Mouse (Mus musculus): Measurements from ENCODE around the gene Pid1.

Pid1 gene

DNA sequence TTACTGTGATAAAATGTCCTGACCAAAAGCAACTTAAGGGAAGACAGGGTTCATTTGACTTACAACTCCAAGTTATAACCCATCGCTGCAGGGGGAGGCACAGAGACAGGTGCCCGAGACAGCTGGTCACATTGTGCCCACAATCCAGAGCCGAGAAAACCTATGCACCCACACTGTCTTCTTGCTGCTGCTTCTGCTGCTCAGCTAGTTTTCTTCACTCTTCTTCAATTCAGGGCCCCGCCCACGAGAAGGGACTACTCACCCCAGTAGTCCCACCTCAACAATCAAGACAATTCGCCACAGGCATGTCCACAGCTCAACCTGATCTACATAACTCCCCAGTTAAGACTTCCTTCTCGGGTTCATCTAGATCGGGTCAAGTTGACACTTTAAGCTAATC lies at the start of gene Pid1:
Gene Pid1 (minus strand): TSS at position 214 of the 400 bp plus-strand sequence.
- DNase-seq (ENCODE audit: low read depth): no peak

DNA sequence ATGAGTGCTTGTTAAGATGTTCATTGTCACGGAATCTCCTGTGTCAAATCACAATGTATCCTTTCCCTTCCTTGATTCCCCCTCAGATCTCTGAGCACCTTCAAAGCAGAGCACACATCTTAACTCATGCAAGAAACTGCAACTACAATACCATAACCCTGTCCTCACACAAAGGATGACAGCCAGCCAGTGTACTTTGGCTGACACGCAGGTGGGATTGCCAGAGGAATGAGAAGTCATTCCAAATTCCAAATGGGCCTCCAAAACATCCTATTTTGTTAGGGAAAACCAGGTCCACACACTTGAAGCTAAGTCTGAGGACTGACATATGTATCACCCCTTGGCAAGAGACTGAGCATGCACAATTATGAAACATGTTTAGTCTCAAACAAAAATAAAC lies 45.5 kb upstream of the Pid1 start:
- no peak for DNase-seq (ENCODE audit: low read depth)

DNA sequence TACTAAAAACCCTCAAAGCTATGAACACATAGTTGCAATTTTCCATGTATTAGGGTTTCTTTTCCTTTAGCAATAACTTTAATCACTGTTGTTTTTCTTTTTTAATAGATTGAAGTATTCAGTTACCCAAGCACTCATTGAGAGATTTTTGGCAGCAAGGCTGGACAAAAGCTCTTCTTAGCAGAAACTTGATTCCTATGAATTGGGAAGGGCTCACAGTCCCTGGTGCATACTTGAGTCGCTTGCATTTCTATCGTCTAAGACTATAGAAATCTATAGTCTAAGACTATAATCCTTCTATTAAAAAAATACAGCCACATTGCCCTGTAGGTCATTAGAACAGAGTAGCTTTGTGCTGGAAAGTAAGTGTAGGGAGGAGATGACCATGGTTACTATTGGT lies 44.9 kb upstream of the Pid1 start:
- no peak for DNase-seq (ENCODE audit: low read depth)

DNA sequence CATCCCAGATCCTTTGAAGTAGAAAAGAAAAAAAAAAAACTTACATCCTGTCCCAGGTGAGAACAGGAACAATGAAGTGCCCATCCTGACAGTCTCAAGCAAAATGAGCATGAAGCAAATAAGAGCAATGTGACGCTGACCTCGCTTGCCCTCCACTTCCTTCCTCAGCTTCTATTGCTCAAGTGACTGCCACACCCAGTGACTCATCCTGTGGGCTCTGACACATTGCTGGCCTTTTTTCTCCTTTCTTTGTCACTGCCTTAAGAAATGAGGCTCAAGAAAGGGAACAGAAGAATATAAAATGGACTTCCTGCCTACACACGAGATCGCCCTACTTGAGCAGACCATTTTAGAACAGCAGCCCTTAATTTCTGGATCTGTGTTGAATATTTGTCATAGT lies 42.9 kb upstream of the Pid1 start:
- DNase-seq (ENCODE audit: low read depth): peak; percentile 1

DNA sequence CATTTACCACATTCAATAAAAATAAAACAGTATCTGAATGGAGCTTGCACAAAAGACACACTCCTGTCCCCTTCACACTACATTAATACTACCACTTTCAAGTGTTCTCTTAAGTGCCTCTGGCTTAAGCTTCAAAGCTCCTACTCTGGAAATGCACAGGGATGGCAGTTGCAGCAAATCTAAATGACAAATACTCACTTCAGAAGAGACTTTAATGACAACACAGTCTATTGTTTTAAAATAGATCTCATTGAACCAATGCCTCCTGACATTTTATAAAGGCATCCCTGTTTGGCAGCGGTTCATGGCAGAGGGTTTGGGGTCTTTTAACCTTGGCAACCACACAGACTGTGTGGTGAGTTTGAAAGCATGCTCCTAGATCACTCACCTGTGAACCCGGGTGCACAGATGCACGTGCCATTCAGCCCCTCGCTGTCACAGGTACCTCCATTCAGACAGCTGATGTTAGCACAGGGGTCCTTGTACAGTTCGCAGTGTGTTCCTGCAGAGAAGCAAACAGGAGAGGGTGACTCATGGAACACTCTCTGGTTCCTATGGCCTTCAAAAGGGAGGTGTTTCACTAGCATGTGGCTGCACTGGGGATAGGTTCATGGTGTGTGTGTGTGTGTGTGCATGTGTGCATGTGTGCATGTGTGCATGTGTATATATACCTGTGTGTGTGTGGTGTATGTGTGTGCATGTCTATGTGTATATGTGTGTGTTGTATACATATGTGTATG lies 41.7 kb upstream of the Pid1 start:
- DNase-seq (ENCODE audit: low read depth): no peak

DNA sequence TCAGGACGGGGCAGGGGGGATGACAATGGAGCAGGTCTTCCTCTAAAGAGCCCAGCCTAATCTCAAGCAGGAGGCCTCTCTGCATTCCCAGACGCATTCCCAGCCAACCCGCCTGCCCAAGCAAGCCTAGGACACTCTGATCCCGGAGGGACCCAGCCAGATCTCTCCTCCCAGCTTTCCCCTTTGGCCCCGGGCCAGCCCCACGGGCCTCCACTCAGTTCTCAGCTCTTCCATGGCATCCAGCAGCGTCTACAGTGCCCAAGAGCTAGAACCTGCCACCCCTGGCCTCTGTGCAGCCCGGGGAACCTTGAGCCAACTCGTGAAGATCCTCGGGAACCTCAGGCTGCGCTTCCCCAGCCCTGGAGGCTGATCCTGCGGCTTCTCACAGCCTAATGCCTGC lies 40.9 kb upstream of the Pid1 start:
- DNase-seq (ENCODE audit: low read depth): no peak

DNA sequence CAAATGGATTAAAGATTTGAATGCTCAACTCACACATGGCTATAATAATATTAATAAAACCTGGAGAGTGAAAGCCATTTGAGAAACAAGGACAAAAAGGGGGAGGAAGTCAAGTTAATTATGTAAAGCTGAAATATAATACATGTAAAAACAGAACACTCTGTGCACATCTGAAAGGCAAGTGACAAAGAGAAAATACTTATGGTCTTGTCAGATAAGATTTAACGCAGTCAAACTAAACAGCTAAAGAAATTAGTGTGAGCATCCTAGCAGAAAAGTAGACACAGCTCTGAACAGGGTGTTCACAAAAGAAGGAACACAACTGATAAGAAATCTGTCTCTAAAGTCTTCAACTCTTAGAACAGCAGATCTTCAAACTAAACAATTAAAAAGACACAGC lies 38.2 kb upstream of the Pid1 start:
- DNase-seq (ENCODE audit: low read depth): no peak

DNA sequence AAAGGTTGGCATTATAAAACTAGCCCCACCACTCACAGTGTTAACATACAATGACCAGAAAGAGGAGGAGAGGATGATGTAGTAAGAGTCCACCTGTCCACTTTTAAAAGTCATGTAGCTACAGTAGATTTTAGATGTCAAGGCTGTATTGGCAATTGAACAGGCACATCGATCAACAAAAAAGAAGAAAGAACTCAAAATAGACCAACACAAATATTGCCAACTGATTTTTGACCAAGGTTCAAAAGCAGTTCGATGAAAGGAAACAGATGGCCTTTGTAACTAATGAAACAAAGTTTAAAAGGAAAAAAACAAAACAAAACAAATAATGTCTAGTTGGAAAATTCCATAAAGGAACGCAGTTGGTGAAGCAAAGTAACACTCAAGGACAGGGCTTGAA lies 35.7 kb upstream of the Pid1 start:
- DNase-seq (ENCODE audit: low read depth): no peak

DNA sequence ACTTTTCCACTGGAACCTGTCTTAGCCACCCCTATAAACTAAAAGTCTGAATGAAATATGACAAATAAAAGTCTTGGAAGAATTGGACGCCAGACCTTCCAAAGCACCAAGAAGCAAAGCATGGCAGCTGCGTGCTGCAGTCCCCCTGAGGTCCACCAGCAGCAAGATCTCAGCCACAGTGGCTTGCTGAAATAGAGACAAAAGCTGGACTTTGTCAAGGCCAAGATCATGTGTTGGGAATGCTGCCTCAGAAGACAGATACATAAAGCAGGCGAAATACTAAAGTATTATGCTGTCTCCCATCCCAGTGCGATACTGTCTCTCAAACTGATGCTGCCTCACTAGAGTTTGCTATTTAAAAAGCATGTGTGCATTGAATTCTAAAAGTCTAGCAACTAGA lies 35.1 kb upstream of the Pid1 start:
- DNase-seq (ENCODE audit: low read depth): no peak

DNA sequence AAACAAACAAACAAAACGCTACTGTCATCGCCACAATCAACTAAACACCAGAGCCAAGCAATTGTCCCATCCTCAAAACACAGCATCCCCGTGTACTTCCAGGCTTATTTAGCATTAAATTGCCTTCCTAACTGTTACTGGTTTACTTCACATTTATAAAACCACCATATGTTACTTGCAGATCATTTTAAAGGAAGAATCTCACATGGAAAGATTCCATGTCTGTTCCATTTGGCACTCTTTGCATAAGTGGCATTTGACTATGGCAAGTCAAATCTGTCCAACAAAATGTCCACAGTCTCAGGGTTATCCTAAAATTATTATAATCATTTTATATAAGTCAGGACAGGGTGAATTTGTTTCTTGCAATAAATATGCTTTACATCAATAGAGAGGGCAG lies 32.8 kb upstream of the Pid1 start:
- DNase-seq (ENCODE audit: low read depth): no peak

DNA sequence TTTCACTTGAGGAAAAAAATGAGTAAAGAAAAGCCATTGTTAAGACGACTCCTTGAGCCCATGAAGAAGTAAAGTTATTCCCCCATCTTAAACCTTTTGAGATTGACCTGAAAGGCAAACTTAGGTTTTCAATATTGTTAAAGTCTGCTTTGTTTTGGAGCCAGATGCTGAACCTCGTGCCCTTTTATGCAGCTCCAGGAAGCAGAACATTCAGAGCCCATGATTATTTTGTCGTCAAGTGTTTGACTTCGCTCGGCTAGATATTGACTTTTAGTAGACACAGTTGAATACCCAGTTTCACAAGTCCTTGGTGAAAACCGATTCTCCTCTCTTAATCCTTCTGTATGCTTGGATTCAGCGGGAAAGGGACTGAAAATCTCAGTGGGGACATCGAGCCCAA lies 31.9 kb upstream of the Pid1 start:
- DNase-seq (ENCODE audit: low read depth): no peak

DNA sequence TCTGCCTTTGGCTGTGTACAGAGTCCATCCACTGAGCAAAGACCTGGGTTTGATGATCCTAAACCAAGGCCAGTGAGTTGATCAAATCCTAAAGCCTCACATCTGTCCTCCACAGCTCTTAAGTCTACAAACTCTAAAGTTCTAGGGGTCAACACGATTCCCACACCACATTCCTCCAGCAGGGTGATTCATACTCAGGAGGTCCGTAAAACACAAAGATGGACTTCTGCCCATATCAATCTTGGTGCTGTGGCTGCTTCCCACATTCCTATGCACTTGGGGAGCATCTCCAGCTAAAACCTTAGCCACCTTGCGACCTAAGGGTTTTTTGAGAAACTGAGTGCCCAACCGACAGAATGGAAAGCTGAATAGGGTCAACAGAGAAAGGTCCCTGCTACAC lies 27.0 kb upstream of the Pid1 start:
- no peak for DNase-seq (ENCODE audit: low read depth)

DNA sequence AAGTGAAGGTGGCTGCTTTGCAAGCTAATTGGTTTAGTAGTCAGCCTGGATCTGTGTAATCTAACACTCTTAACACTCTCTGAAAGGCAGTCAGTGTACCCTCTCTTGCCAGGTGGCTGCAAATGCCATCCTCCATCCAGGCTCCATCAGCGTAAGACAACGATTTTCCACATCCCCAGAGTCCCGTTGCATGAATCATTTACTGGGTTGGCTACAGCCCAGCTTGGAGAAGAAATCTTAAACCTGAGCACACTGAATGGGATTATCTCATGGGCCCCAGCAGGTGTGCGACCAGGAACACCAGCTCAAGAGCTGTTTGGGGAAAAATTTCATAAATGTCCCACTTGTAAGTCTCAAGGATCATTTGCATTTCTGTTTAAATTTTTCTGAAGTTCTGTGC lies 23.6 kb upstream of the Pid1 start:
- no peak for DNase-seq (ENCODE audit: low read depth)

DNA sequence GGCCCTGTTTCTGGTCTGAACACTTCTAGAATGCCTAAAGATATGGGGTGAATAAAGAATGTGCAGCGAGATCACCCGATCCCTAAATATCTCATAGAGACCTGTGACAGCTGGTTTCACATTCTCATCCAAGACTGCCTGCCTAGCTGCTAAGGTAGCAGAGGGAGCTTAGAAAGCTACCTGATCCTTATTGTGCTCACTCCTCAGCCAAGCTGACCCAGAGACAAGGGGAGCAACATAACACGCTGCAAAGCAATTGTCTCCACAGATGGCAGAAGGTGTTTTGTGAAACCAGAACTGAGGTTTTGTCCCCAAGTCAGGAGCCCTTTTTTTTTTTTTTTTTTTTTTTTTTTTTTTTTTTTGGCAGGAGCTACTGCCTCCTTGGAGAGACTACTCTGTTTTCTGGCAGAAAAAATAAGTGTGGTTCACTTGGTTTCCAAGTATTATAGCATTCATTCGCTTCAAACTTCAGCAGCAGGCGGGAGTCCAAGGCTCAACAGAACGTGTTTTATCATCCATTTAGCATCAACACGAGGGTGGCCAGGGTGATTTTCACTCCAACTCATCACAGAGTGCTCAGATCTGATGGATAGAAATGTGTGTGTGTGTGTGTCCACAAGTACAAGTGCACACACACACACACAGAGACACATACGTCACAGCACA lies 22.6 kb upstream of the Pid1 start:
- DNase-seq (ENCODE audit: low read depth): no peak

DNA sequence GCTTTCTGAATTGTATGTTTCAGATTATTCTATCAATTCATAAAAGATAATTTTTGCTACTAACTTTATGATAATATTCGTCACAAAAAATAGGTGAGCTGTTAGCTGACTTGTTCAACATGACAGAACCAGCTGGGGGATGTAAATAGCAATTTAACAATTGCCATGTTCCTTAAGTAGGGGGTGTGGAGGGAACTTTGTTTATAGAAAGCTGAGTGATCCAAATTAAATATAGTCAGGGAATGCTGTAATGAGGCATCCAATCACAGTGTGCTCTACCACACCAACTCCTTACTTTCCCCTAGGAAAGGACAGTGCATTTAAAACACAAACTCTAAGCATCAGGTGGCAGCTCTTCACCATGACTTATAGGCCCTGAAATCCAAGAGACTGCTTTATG lies 18.7 kb upstream of the Pid1 start:
- DNase-seq (ENCODE audit: low read depth): no peak

DNA sequence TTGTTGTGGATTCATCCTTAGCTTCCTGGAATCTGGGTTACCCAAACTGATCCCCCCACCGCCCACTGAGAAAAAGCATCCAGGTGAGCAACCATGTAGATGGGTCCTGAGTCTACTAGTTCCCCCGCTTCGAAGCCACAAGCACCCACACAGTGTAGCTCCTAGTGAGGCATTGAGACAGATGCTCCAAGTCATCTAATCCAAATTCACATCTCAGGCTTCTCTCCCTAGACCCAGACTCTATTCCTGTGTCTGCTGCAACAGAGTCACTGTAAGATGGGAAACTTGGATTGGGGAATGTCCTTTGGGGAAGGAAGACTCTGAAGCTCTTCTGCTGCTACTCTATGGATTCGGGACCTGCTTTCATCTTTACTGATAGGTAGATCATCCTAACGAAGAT lies 18.1 kb upstream of the Pid1 start:
- no peak for DNase-seq (ENCODE audit: low read depth)

DNA sequence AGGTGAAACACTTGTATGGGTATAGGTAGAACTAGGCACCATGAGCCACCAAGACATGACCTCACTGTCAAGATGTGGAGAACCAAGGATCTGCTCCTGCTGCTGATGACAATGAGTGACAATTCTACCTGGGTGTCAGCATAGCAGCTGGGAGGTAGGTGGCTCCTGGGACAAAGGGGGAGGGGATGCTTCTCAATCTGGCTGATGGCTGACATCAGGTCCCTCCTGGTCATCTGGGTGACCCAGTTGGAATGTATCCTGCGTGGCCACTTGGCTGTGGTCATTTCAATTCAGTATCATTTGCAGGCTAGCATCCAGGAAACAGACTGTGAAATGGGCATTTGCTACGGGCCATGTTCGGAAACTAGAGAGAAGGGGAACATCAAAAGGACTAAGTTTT lies 16.9 kb upstream of the Pid1 start:
- DNase-seq (ENCODE audit: low read depth): no peak

DNA sequence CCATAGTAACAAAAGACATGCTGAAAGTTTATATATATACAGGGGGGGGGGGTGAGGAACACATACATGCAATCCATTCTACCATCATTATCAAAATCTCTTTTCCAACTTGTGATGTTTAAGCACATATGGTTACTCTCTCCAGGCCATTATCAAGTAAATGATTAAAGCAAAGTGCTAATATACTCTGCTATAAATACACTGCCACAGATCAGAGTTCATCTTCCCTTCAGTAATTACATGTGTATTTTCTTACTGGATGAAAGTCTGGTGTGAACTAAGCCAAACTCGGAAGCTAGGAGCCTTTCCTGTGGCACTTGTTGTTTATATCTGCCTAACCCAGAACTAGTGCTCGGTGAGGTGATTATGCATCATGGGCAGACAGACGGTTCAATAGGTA lies 3.8 kb upstream of the Pid1 start:
- no peak for DNase-seq (ENCODE audit: low read depth)

DNA sequence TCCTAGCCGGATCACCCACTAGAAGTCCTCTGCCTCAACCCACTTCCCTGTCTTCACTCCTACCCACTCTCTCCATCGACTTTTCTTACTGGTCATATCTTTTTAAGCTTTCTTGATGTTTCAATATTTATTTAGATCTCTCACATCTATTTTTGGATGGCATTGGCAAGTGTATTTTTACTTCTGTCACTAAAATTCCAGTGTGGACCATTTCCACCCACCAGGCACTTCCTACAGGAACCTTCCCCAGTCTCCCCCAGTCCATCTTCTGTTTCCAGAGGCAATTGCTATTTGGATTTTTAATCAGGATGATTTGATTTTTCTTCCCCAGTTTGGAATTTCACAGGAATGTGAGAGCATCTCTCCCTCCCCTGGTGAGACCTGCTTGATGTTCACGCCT lies 2.6 kb upstream of the Pid1 start:
- no peak for DNase-seq (ENCODE audit: low read depth)

DNA sequence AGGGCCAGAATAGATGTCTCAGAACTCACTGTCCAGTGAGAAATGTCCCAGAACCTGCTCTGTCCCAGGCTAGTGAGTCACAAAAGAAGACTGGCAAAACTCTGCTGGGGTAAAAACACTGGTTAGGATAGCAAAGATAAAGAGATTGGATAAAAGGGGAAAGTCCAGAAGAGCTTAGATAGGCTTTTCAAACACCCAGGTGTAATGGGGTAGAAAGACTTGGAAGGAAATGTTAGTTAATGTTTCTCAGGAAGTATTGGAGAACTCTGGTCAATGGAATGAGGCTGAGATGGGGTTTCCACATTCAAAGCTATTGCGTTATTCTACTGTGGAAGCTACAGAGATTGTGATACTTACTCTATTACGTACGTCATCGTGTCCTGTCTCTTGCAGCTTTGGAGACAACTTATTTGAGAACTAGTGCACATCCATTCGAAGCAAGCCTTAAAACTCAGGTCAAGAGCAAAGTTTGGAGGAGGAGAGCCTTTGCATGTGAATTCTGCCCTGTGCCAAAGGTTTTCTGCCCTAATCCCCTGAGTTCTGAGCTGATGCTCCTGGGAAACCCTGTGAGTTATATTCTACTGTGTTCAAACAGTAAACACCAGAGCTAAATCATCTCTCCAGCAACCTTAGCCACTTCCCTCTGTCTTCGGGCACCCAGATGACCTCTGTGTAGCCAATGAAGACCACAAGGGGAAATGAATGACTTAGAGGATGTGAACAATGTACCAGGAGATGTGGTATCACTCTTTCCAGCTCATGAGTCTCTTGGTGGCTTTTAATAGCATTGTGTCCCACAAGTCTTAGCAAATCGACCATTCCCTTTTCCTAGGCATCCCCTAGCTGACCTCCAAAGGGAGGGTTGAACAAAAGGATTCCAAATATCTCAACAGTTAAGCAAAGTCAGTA lies 1.0 kb downstream of the Pid1 start:
- no peak for DNase-seq (ENCODE audit: low read depth)

DNA sequence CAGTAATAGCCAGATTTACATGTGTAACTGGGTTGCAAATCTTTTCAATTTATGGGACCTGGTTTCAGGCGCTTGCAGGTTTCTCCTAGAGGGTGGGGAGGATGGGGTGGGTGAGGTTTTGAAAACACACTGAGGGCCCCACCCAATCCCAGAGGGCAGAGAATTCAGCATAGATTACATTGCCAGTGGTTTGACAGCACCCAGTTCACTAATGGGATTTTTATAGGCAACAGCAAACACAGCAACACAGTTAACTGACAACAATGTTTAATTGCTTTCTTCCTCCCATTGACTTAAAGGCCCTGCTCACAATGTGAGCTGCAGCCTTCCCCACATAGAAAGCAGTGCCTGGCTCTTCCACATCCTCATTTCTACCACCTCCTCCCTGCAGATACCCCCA lies 1.8 kb downstream of the Pid1 start:
- DNase-seq (ENCODE audit: low read depth): no peak

DNA sequence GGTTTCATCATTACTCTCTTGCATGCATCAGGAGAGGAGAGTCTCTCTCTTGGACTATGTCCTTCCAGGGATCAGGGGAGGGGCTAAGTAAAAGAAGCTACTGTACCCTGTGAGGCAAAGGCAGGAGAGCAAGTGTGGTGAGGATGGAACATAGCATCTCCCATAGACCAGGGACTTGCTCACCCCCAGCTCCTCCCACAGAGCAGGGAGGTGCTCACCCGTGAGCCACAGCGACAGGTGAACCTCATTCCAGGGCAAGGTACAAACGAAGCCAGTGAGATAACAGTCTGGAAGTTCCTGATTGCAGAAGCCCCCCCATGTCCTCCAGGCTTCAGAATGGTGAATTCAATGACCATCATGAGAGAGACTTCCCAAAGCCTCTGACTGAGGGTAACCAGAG lies 2.6 kb downstream of the Pid1 start:
- DNase-seq (ENCODE audit: low read depth): no peak

All from c-Kit-positive CD71-positive TER-119-negative erythroid progenitor cells, embryonic 14.5 days (primary cell).